Comparison of ENCODE assay signal across 8 mouse cellular contexts in the genomic region with DNA sequence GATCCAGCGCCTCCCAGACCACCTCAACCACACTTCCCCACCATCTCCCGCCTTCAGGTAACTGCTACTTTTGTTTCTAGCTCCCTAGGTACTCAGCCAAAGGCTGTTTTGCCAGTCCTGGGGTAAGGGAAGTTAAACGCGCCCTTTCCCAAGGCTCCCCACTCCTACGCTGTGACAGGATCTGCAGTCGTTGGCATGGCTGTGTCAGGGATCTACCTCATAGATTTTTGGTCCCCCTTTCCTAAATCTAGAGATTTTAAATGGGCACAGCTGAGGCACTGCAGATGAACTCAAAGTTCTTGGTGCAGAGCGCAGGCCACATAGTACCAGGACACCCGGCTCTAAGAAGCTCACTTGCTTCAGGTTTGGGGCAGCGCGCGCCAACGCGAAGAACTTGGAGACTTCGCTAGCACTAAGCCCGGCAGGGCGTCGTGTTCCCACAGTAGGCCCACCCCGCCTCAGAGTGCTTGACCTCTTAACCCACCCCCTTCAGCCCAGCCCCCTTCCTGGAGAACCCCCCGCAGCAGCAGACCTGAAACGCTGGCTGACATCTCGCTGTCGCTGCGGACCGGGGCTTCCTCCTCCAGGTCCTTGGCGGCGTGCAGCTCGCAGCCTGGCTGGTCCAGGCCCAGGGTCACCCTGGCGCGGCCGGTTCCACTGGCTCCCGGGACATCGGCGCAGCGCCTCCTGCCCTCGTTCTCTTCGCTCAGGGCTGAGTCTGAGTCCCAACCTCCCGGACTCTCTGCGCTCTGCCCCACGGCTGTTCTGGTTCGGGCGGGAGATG. TPM values are rescaled to one million over a fixed set of nuclear protein-coding genes. Genes with fewer than 3 reads are reported as not detected.
DNase-seq lines count a peak whose midpoint lies in the region; ATAC-seq and TF ChIP-seq lines count a peak whose summit lies in the region.

No protein-coding gene starts in this region.

- no peaks in the 10 kb centered on the region for H3K9me3 ChIP-seq in heart, embryonic 12.5 days (replicated peaks)
- H3K9me3 ChIP-seq in limb, embryonic 15.5 days: no peaks in the 10 kb centered on the region

- peak overlapping the region; percentile 44 for H3K4me3 ChIP-seq in heart, embryonic 12.5 days
- peak overlapping the region; percentile 49 for H3K4me3 ChIP-seq in embryonic fibroblast, embryonic 13.5 days (ENCODE audit: insufficient read depth, low read length)
- H3K4me3 ChIP-seq in limb, embryonic 15.5 days: peak overlapping the region; percentile 51

- H3K4me1 ChIP-seq in heart, embryonic 12.5 days (replicated peaks): peaks cover 37% of the 10 kb centered on the region
- no peaks in the 10 kb centered on the region for H3K4me1 ChIP-seq in embryonic fibroblast, embryonic 13.5 days (ENCODE audit: control insufficient read depth, insufficient read depth, low read length)
- peaks cover 41% of the 10 kb centered on the region for H3K4me1 ChIP-seq in limb, embryonic 15.5 days

- H3K4me2 ChIP-seq in heart, embryonic 12.5 days: peak overlapping the region; percentile 74
- peak overlapping the region; percentile 78 for H3K4me2 ChIP-seq in limb, embryonic 15.5 days

- TF ChIP-seq CTCF in embryonic fibroblast, embryonic 13.5 days (IDR thresholded peaks at IDR 0.05; ENCODE audit: borderline replicate concordance, insufficient read depth, low read length): no peak

- peaks cover 87% of the 10 kb centered on the region for H3K27me3 ChIP-seq in heart, embryonic 12.5 days (replicated peaks)
- H3K27me3 ChIP-seq in limb, embryonic 15.5 days: peaks cover 83% of the 10 kb centered on the region

- no peak overlapping the region for H3K27ac ChIP-seq in heart, embryonic 12.5 days (ENCODE audit: poor library complexity, severe bottlenecking)
- H3K27ac ChIP-seq in embryonic fibroblast, embryonic 13.5 days (ENCODE audit: insufficient read depth, low read length): no peak overlapping the region
- H3K27ac ChIP-seq in limb, embryonic 15.5 days: peak overlapping the region; percentile 77

- whole genome bisulfite sequencing in heart, embryonic 12.5 days: under 1% methylated on average over 41 of the region's 41 CpGs
- WGBS in limb, embryonic 15.5 days: 3% methylated on average over 41 of the region's 41 CpGs

- intact Hi-C loops in heart, postnatal 14 days (cut with DNase I): no loop called here
- intact Hi-C loops in left cerebral cortex, postnatal 4 days (cut with DNase I): loop anchor here (10.0 kb wide), 1 partner anchor 1928 kb away; no protein-coding TSS in a partner anchor

- no peaks in the 10 kb centered on the region for H3K36me3 ChIP-seq in heart, embryonic 12.5 days
- no peaks in the 10 kb centered on the region for H3K36me3 ChIP-seq in limb, embryonic 15.5 days

- no peak for DNase-seq in heart, postnatal 14 days
- peak; percentile 32 for DNase-seq in ES-CJ7 (ENCODE audit: low read depth, low spot score)
- DNase-seq in urinary bladder, adult 2 months (ENCODE audit: low spot score): no peak
- no peak for DNase-seq in spleen, adult 12 weeks (ENCODE audit: low spot score)
- DNase-seq in left cerebral cortex, postnatal 4 days: no peak

- TF ChIP-seq POLR2A in embryonic fibroblast, embryonic 13.5 days (IDR thresholded peaks at IDR 0.05; ENCODE audit: low read depth, low read length): no peak

- peak; percentile 59 for ATAC-seq in heart, embryonic 12.5 days (ENCODE audit: insufficient number of reproducible peaks, low FRiP score)
- no peak for ATAC-seq in limb, embryonic 15.5 days (ENCODE audit: insufficient number of reproducible peaks, low FRiP score, low TSS enrichment, low read depth)

- no peak overlapping the region for H3K9ac ChIP-seq in heart, embryonic 12.5 days
- peak overlapping the region; percentile 45 for H3K9ac ChIP-seq in limb, embryonic 15.5 days

RNA-seq across cellular contexts. Expression of a gene that starts 1.2 kb away (rescaled TPM):
- polyA plus RNA-seq in heart, embryonic 12.5 days (2016; fragmentation: Nextera tagmentation; extraction: Ambion mirVana): 0.19 and 0.22 TPM in 2 replicates
- total RNA-seq in heart, postnatal 14 days (2021): not detected
- polyA plus RNA-seq in embryonic fibroblast, embryonic 13.5 days (2011; ENCODE audit: insufficient read length, low read depth, missing spikeins): 0.67 and 1.0 TPM in 2 replicates
- polyA plus RNA-seq in limb, embryonic 15.5 days (2015; fragmentation: Nextera tagmentation; extraction: Ambion mirVana): 3.6 and 4.3 TPM in 2 replicates
- not detected in 2 replicates for polyA plus RNA-seq in urinary bladder, adult 2 months (2012; rRNA removed)
- not detected for total RNA-seq in left cerebral cortex, postnatal 4 days (2021)

RNA-seq across cellular contexts. Expression of a gene that starts 55.2 kb away (rescaled TPM):
- polyA plus RNA-seq in heart, embryonic 12.5 days (2016; fragmentation: Nextera tagmentation; extraction: Ambion mirVana): 39.5 and 41.6 TPM in 2 replicates
- total RNA-seq in heart, postnatal 14 days (2021): 10 to 100 TPM; 63.6 to 66.6 TPM
- polyA plus RNA-seq in embryonic fibroblast, embryonic 13.5 days (2011; ENCODE audit: insufficient read length, low read depth, missing spikeins): 39.3 and 60.7 TPM in 2 replicates
- polyA plus RNA-seq in limb, embryonic 15.5 days (2015; fragmentation: Nextera tagmentation; extraction: Ambion mirVana): 75.3 and 77.6 TPM in 2 replicates
- polyA plus RNA-seq in urinary bladder, adult 2 months (2012; rRNA removed): 49.1 and 52.4 TPM in 2 replicates
- 10 to 100 TPM; 40.2 to 42.3 TPM for total RNA-seq in left cerebral cortex, postnatal 4 days (2021)
